Comparison of ENCODE assay signal across 28 mouse cellular contexts in the genomic region with DNA sequence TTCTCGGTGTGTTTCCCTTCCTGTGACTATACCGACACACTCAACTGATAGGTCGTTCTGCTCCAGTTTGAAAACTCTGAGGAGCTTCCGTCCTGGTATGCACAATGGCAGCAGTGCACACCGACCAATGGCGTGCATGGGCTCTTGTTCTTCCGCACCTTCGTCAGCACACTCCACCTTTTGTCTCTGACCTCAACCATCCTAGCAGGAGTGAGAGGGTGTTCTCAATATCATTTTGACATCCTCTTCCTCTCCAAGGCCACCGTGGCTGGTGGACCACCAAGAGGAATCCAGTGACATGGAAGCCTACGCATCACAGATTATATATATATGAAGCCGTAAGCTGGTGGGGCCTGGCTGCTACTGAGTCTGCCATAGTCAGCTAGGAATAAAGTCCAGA.
"Had no signal": no experiment of that assay in that cellular context is flagged by ENCODE, and none has a peak within 500 bp of the region (broad histone marks: within the 10 kb centered on the region; RNA-seq: fewer than 3 reads in every experiment).

No protein-coding gene starts in this region.

- H3K4me1 ChIP-seq: limb, embryonic 10.5 days; limb, embryonic 12.5 days; limb, embryonic 13.5 days; limb, embryonic 15.5 days; liver, embryonic 12.5 days; liver, embryonic 13.5 days; liver, embryonic 15.5 days; lung, embryonic 15.5 days; megakaryocyte, embryonic 14.5 days; midbrain, embryonic 15.5 days; neural tube, embryonic 12.5 days had no signal

- DNase-seq: left cerebral cortex, postnatal 4 days; liver; liver, embryonic 13.5 days; liver, postnatal 0 days; lung, adult 18-20 months; lung, adult 2 months; lung, embryonic 14.5 days; lung, postnatal 10 days; lung, postnatal 14 days; lung, postnatal 36 days; lung, postnatal 4 days; midbrain, embryonic 14.5 days had no signal

- H3K4me3 ChIP-seq: limb, embryonic 10.5 days; limb, embryonic 12.5 days; limb, embryonic 13.5 days; limb, embryonic 15.5 days; liver, embryonic 12.5 days; liver, embryonic 13.5 days; liver, embryonic 15.5 days; lung, embryonic 15.5 days; megakaryocyte, embryonic 14.5 days; midbrain, embryonic 10.5 days; midbrain, embryonic 12.5 days; midbrain, embryonic 13.5 days; midbrain, embryonic 15.5 days; myocyte; neural tube, embryonic 12.5 days had no signal

- H3K27ac ChIP-seq: limb, embryonic 10.5 days; limb, embryonic 12.5 days; limb, embryonic 13.5 days; limb, embryonic 15.5 days; liver, embryonic 12.5 days; liver, embryonic 13.5 days; liver, embryonic 14.5 days; liver, embryonic 15.5 days; lung, embryonic 15.5 days; macrophage; midbrain, embryonic 10.5 days; midbrain, embryonic 12.5 days; midbrain, embryonic 13.5 days; midbrain, embryonic 15.5 days; neural tube, embryonic 12.5 days had no signal

- H3K9me3 ChIP-seq: limb, embryonic 10.5 days; limb, embryonic 12.5 days; limb, embryonic 13.5 days; limb, embryonic 15.5 days; liver, embryonic 15.5 days; lung, embryonic 15.5 days; midbrain, embryonic 10.5 days; midbrain, embryonic 12.5 days; midbrain, embryonic 13.5 days; midbrain, embryonic 15.5 days; neural tube, embryonic 12.5 days had no signal

- H3K27me3 ChIP-seq: limb, embryonic 12.5 days; limb, embryonic 13.5 days; limb, embryonic 15.5 days; liver, embryonic 12.5 days; liver, embryonic 13.5 days; liver, embryonic 15.5 days; lung, embryonic 15.5 days; megakaryocyte, embryonic 14.5 days; midbrain, embryonic 12.5 days; midbrain, embryonic 13.5 days; midbrain, embryonic 15.5 days; neural tube, embryonic 12.5 days had no signal

- H3K36me3 ChIP-seq: limb, embryonic 10.5 days; limb, embryonic 12.5 days; limb, embryonic 13.5 days; limb, embryonic 15.5 days; liver, embryonic 12.5 days; liver, embryonic 13.5 days; liver, embryonic 15.5 days; lung, embryonic 15.5 days; midbrain, embryonic 10.5 days; midbrain, embryonic 12.5 days; midbrain, embryonic 15.5 days had no signal
